Mouse (Mus musculus) fat pad, adult 2 months (tissue): ENCODE results near the gene Rhox4e.
"Not testable (repeated sequence)": the region's sequence is repeated elsewhere in the genome, so short reads cannot be mapped to it uniquely, and the experiment has no call there.

ENCODE experiments used
- DNase-seq: peaks from one replicate; pipeline ENCODE4 v3.0.0-alpha.2; 2011; ENCODE audit warnings: low read depth, low spot score; ENCODE audit errors: extremely low read depth

The Rhox4e gene

DNA sequence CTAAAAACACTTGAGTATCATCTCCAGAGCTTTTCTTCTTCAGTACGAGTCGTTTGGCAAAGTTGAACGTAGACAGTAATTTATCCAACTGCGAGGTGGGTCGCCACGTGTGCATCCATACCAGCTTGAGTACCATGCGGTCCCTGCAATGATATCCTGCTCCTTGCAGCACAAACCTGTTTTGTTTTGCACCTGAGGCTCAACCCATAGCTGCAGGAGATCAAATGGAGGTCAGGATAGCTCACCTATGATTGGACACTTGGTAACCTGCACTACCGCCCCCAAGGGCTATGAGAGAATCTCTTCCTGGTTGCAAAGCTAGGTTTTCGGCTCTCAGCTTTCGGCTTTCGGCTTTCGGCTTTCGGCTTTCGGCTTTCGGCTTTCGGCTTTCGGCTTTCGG lies at the start of gene Rhox4e:
Gene Rhox4e (plus strand): TSS at position 301 of the 400 bp plus-strand sequence.
- not testable (repeated sequence) for DNase-seq

DNA sequence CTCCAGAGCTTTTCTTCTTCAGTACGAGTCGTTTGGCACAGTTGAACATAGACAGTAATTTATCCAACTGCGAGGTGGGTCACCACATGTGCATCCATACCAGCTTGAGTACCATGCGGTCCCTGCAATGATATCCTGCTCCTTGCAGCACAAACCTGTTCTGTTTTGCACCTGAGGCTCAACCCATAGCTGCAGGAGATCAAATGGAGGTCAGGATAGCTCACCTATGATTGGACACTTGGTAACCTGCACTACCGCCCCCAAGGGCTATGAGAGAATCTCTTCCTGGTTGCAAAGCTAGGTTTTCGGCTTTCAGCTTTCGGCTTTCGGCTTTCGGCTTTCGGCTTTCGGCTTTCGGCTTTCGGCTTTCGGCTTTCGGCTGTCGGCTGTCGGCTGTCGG lies 43.2 kb upstream of the Rhox4e start, which contains the start of gene Rhox4d:
Gene Rhox4d (plus strand): TSS at position 301 of the 400 bp plus-strand sequence.
- not testable (repeated sequence) for DNase-seq

DNA sequence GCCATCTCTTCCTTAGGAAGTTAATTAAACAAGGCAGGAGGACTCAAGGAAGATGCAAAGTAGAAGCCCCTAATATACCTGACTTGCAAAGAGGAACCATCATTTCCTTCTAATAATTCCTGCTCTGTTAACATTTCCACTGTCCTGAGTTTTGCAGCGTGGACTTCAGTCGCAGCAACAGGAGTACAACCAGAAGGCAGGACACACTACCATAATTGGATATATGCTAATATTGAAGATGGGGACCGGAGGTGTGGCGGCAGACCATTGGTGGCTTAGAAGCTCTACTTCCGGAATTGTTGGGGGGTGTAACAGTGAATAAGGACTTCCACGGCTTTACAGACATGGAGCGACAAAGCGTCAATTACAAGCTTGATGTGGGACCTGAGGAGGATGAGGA lies 27.1 kb upstream of the Rhox4e start, which contains the start of gene Rhox2e:
Gene Rhox2e (plus strand): TSS at position 301 of the 400 bp plus-strand sequence.
- DNase-seq, result not testable (repeated sequence)

DNA sequence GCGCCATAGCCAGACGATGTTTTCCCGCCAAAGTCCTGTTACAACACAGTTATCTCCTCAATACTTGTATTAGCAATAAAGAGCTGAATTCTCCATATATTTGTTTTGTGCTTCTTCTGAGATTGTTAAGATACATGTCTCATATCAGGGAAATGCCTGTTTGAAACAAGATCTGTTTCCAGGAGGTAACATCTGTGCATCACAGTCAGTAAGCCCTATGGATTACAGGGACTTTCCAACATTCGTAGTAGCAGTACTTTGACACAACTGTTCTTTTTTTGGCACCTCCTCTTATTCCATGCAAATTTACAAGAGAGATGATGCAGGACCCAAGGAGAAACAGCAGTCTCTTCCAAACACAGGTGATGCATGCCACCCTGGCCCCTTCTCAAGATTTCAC lies 15.5 kb upstream of the Rhox4e start, which contains the start of gene Rhox3e:
Gene Rhox3e (plus strand): TSS at position 301 of the 400 bp plus-strand sequence.
- DNase-seq, result not testable (repeated sequence)

DNA sequence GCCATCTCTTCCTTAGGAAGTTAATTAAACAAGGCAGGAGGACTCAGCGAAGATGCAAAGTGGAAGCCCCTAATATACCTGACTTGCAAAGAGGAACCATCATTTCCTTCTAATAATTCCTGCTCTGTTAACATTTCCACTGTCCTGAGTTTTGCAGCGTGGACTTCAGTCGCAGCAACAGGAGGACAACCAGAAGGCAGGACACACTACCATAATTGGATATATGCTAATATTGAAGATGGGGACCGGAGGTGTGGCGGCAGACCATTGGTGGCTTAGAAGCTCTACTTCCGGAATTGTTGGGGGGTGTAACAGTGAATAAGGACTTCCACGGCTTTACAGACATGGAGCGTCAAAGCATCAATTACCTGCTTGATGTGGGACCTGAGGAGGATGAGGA lies 13.9 kb downstream of the Rhox4e start, which contains the start of gene Rhox2f:
Gene Rhox2f (plus strand): TSS at position 301 of the 400 bp plus-strand sequence.
- not testable (repeated sequence) for DNase-seq

DNA sequence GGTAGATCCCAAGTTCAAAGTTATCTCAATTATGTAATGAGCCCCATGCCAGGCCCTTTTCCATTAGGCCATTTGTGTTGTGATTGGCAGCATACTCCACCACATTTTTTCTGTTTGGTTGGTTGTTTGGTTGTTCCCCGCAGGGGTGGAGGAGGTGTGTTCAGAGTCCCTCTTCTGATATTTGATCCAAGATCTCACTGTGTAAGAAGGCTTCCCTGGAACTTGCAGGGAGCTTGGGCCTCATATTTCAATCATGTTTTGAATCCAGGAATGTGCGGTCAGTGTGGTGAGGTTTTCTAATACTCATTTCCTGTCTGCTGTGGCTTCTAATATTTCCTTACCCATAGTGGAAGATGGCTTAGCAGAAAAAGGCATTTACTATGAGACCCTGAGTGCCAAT lies 15.4 kb downstream of the Rhox4e start:
- DNase-seq, result not testable (repeated sequence)

DNA sequence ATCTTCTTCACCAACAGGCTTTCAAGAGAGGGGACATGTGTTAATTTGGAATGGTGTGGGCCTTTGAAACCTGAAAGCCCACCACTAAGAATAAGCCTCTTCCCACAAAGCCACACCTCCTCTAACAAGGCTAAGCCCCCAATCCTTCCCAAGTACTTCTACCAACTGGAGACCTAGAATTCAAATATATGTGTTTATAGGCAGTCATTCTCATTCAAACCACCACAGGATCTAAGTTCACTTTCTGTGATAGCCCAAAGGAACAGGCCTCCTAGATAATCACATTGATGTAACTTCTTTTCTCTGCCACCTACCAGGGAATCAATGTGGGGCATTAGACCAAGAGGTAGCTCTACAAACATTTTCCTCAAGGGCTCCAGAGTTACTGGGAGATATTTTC lies 23.5 kb downstream of the Rhox4e start, which contains the start of gene Rhox3f:
Gene Rhox3f (plus strand): TSS at position 301 of the 400 bp plus-strand sequence.
- not testable (repeated sequence) for DNase-seq

DNA sequence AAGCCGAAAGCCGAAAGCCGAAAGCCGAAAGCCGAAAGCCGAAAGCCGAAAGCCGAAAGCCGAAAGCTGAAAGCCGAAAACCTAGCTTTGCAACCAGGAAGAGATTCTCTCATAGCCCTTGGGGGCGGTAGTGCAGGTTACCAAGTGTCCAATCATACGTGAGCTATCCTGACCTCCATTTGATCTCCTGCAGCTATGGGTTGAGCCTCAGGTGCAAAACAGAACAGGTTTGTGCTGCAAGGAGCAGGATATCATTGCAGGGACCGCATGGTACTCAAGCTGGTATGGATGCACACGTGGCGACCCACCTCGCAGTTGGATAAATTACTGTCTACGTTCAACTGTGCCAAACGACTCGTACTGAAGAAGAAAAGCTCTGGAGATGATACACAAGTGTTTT lies 50.4 kb downstream of the Rhox4e start, which contains the start of gene Rhox4f:
Gene Rhox4f (minus strand): TSS at position 101 of the 400 bp plus-strand sequence.
- not testable (repeated sequence) for DNase-seq
